Mouse (Mus musculus) megakaryocyte, embryonic 14.5 days (primary cell): ENCODE data around the gene Iffo2.

Experiments used
- FLI1 ChIP-seq: IDR thresholded peaks from 2 replicates; pipeline ENCODE4 v1.6.1; 2012; ENCODE audit warnings: low read length, inconsistent platforms, mixed read lengths
- GATA1 ChIP-seq: IDR thresholded peaks from 3 replicates; pipeline ENCODE4 v1.6.1; 2012; ENCODE audit warnings: mixed read lengths, low read length, inconsistent platforms, borderline replicate concordance

- TF ChIP-seq GATA1 (no peak), FLI1 (no peak)
These were observed 52.6 kb downstream of the Iffo2 start for GRCm38 (mm10) chr4:139582903-139583302.
